Mouse (Mus musculus): ENCODE data around the gene Efemp2. TPM values are rescaled to one million over a fixed set of nuclear protein-coding genes. Genes with fewer than 3 reads are reported as not detected.
A peak's percentile ranks its signal among the peaks of the same experiment; 100 is the strongest.

Gene Efemp2
- total RNA-seq (2017) = 0.70 TPM in 1 of 2 replicates, not detected in the other

GRCm38 (mm10) chr19:5473720-5474119, at the start of gene Efemp2:
Efemp2 (plus strand) TSS chr19:5473954.
- no peak for ATAC-seq (ENCODE audit: extremely low read depth, insufficient number of reproducible peaks, low FRiP score, poor library complexity, severe bottlenecking)

GRCm38 (mm10) chr19:5424092-5424781, 49.5 kb upstream of the Efemp2 start:
- ATAC-seq (ENCODE audit: extremely low read depth, insufficient number of reproducible peaks, low FRiP score, poor library complexity, severe bottlenecking) = peak; percentile 1; the same call in 1 of the 2 replicates

GRCm38 (mm10) chr19:5424782-5425741, 48.7 kb upstream of the Efemp2 start, which contains the start of the genes Drap1 and AI837181:
Drap1 (minus strand) TSS chr19:5424979.
AI837181 (plus strand) TSS chr19:5425144.
- peak; percentile 84 for ATAC-seq (ENCODE audit: extremely low read depth, insufficient number of reproducible peaks, low FRiP score, poor library complexity, severe bottlenecking)

GRCm38 (mm10) chr19:5425906-5426565, 47.7 kb upstream of the Efemp2 start:
- no peak for ATAC-seq (ENCODE audit: extremely low read depth, insufficient number of reproducible peaks, low FRiP score, poor library complexity, severe bottlenecking)

GRCm38 (mm10) chr19:5426640-5427290, 47.0 kb upstream of the Efemp2 start:
- no peak for ATAC-seq (ENCODE audit: extremely low read depth, insufficient number of reproducible peaks, low FRiP score, poor library complexity, severe bottlenecking)

GRCm38 (mm10) chr19:5428083-5428482, 45.7 kb upstream of the Efemp2 start:
- no peak for ATAC-seq (ENCODE audit: extremely low read depth, insufficient number of reproducible peaks, low FRiP score, poor library complexity, severe bottlenecking)

- ATAC-seq (ENCODE audit: extremely low read depth, insufficient number of reproducible peaks, low FRiP score, poor library complexity, severe bottlenecking) = no peak
These were observed 44.5 kb upstream of the Efemp2 start for GRCm38 (mm10) chr19:5429219-5429618.

GRCm38 (mm10) chr19:5429806-5430205, 43.9 kb upstream of the Efemp2 start:
- ATAC-seq (ENCODE audit: extremely low read depth, insufficient number of reproducible peaks, low FRiP score, poor library complexity, severe bottlenecking) = no peak

- ATAC-seq (ENCODE audit: extremely low read depth, insufficient number of reproducible peaks, low FRiP score, poor library complexity, severe bottlenecking) = no peak
These were observed 43.3 kb upstream of the Efemp2 start for GRCm38 (mm10) chr19:5430408-5430807.

- ATAC-seq (ENCODE audit: extremely low read depth, insufficient number of reproducible peaks, low FRiP score, poor library complexity, severe bottlenecking) = no peak
These were observed 41.8 kb upstream of the Efemp2 start for GRCm38 (mm10) chr19:5431911-5432464.

GRCm38 (mm10) chr19:5432992-5433852, 40.5 kb upstream of the Efemp2 start:
- peak; percentile 49 for ATAC-seq (ENCODE audit: extremely low read depth, insufficient number of reproducible peaks, low FRiP score, poor library complexity, severe bottlenecking)

- no peak for ATAC-seq (ENCODE audit: extremely low read depth, insufficient number of reproducible peaks, low FRiP score, poor library complexity, severe bottlenecking)
These were observed 39.8 kb upstream of the Efemp2 start for GRCm38 (mm10) chr19:5433951-5434350.

- ATAC-seq (ENCODE audit: extremely low read depth, insufficient number of reproducible peaks, low FRiP score, poor library complexity, severe bottlenecking) = no peak
These were observed 29.3 kb upstream of the Efemp2 start for GRCm38 (mm10) chr19:5444371-5444908.

GRCm38 (mm10) chr19:5444954-5445353, 28.8 kb upstream of the Efemp2 start:
- no peak for ATAC-seq (ENCODE audit: extremely low read depth, insufficient number of reproducible peaks, low FRiP score, poor library complexity, severe bottlenecking)

GRCm38 (mm10) chr19:5445747-5446146, 28.0 kb upstream of the Efemp2 start:
- ATAC-seq (ENCODE audit: extremely low read depth, insufficient number of reproducible peaks, low FRiP score, poor library complexity, severe bottlenecking) = no peak

GRCm38 (mm10) chr19:5447515-5448353, 26.0 kb upstream of the Efemp2 start, which contains the start of gene Fosl1:
Fosl1 (plus strand) TSS chr19:5447547.
- ATAC-seq (ENCODE audit: extremely low read depth, insufficient number of reproducible peaks, low FRiP score, poor library complexity, severe bottlenecking) = peak; percentile 72

Measured in neutrophil, adult 5-6 weeks (primary cell).